Mouse (Mus musculus): Measurements from ENCODE around the gene Ssxb5.
A peak's percentile ranks its signal among the peaks of the same experiment; 100 is the strongest.

DNA sequence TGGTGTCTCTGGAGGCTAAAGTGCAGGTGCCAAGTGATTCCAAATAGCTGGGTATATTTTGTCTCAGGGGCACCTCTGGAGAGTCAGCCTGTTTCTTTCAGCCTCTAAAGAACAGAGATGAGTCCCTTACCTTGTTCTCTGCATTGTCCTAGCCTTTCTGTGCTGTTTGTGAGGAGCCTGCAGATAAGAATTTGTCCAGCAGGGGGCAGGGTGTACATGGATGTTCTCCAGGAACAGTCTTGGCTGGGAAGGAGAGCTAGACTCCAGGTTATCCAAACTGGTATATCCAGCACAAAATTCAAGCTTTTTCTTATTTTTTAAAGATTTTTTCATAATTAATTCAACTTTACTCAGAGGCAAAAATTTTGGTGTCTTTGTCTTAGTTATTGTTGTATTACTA lies 28.6 kb downstream of the Ssxb5 start:
- peak; percentile 64 for TF ChIP-seq SMC3 (IDR thresholded peaks at IDR 0.05; ENCODE audit: low read depth, low read length)
- TF ChIP-seq CTCF (IDR thresholded peaks at IDR 0.05 in 2 of 3, conservative IDR thresholded peaks at IDR 0.05 in 1 of 3; ENCODE audit: control insufficient read depth in 1 of 3, insufficient read depth in 1 of 3, low read depth in 2 of 3, low read length in 3 of 3, poor library complexity in 1 of 3, severe bottlenecking in 1 of 3) = peak; percentile 47 to 64 (median 55)
- peak; percentile 52 for TF ChIP-seq RAD21 (IDR thresholded peaks at IDR 0.05; ENCODE audit: low read depth, low read length)
- TF ChIP-seq EP300 (IDR thresholded peaks at IDR 0.05; ENCODE audit: low read depth in 1 of 2, low read length in 2 of 2) = no peak
